Mouse (Mus musculus) heart, embryonic 15.5 days (tissue): ENCODE measurements around the gene Eps8l1. TPM values are rescaled to one million over a fixed set of nuclear protein-coding genes. Genes with fewer than 3 reads are reported as not detected.
A peak's percentile ranks its signal among the peaks of the same experiment; 100 is the strongest.
"Not testable (repeated sequence)": the region's sequence is repeated elsewhere in the genome, so short reads cannot be mapped to it uniquely, and the experiment has no call there.

Source experiments
- ATAC-seq: fragments of 200-750 bp; cut with Nextera tagmentation; replicated peaks from 2 replicates; pipeline ENCODE4 v1.8.0; 2017; ENCODE audit warnings: low read depth, moderate TSS enrichment; ENCODE audit not compliant: insufficient number of reproducible peaks, insufficient read depth, low FRiP score
- H3K27ac ChIP-seq: fragments of 300-500 bp; sonication (generic); 2 replicates; pipeline ENCODE4 v1.5.1; 2015; ENCODE audit warnings: mild to moderate bottlenecking, inconsistent platforms
- H3K27me3 ChIP-seq: fragments of 300-500 bp; sonication (generic); 2 replicates; pipeline ENCODE4 v1.6.1; 2015; ENCODE audit warnings: inconsistent platforms
- H3K36me3 ChIP-seq: fragments of 300-500 bp; sonication (generic); 2 replicates; pipeline ENCODE4 v1.6.1; 2015; ENCODE audit warnings: mild to moderate bottlenecking, inconsistent platforms
- H3K4me1 ChIP-seq: fragments of 300-500 bp; sonication (generic); replicated peaks from 2 replicates; pipeline ENCODE4 v1.6.1; 2015; ENCODE audit warnings: inconsistent platforms
- H3K4me2 ChIP-seq: fragments of 300-500 bp; sonication (generic); 2 replicates; pipeline ENCODE4 v1.6.1; 2015; ENCODE audit warnings: inconsistent platforms, mild to moderate bottlenecking, moderate library complexity
- H3K4me3 ChIP-seq: fragments of 300-500 bp; sonication (generic); 2 replicates; pipeline ENCODE4 v1.5.1; 2015; ENCODE audit warnings: mild to moderate bottlenecking, inconsistent platforms
- H3K9ac ChIP-seq: fragments of 300-500 bp; sonication (generic); 2 replicates; pipeline ENCODE4 v1.6.1; 2015; ENCODE audit warnings: mild to moderate bottlenecking, inconsistent platforms
- H3K9me3 ChIP-seq: fragments of 300-500 bp; sonication (generic); replicated peaks from 2 replicates; pipeline ENCODE4 v1.6.1; 2016; ENCODE audit warnings: inconsistent platforms
- WGBS: fragments of 180-500 bp; shearing (Covaris S2); methylation state at CpG from one replicate; pipeline ENCODE4 v1.1.7; 2015; ENCODE audit warnings: mixed read lengths; 5-methylcytosine and 5-hydroxymethylcytosine counted together
- microRNA-seq: library from miRNA; unstranded; fragments of <30 nt; microRNA quantifications from one replicate; pipeline ENCODE4, GENCODE M21; 2016
- polyA plus RNA-seq: library from polyadenylated mRNA; unstranded; fragments of >200 nt; fragmentation: Nextera tagmentation; extraction: Ambion mirVana; gene quantifications from 2 replicates; pipeline ENCODE4 v1.2.1, GENCODE M21; 2015

Gene Eps8l1
- polyA plus RNA-seq, 1 experiment from 2014 or later, result 4.8 TPM

DNA sequence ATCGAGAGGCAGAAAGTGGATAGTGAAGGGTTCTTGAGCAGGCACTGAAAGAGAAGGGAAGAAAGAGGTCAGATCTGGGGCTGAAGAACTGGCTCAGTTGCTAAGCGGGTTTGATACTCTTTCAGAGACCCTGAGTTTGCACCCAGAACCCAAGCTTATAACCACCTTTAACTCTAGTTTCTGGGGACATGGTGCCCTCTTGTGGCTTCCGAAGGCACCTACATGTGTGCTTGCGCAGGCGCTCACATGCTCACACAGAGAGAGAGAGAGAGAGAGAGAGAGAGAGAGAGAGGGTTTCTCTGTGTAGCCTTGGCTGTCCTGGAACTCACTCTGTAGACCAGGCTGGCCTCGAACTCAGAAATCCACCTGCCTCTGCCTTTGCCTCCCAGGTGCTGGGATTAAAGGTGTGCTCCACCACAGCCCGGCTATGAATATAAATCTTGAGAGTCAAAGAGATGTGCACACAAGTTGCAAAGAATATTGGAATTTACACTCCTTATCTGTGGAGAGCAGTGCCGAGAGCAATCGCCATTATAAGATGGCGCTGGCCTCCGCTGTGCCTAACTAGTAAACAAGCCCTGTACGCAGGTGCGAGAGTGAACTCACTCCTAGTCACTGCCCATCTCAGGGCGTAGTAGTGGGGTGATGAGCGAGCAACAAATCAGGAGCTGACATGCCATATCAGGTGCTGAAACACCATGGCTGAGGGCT lies 63.9 kb downstream of the Eps8l1 start, which contains the start of gene Tnni3:
Tnni3 (minus strand) TSS at position 18 of the 711 bp plus-strand sequence.
- peak within 1 kb of the TSS; percentile 50 for H3K4me2 ChIP-seq
- H3K9ac ChIP-seq, result peak within 1 kb of the TSS; percentile 21
- H3K27me3 ChIP-seq, H3K9me3 ChIP-seq, H3K36me3 ChIP-seq, ATAC-seq: not testable (repeated sequence)
- peak within 1 kb of the TSS; percentile 58; the same call in 1 of the 2 replicates for H3K4me3 ChIP-seq
- WGBS, result 63% methylated on average over 15 of the region's 15 CpGs
- peak within 1 kb of the TSS; percentile 97 for H3K27ac ChIP-seq
- H3K4me1 ChIP-seq, result peaks cover 30% of the 10 kb centered on the region

DNA sequence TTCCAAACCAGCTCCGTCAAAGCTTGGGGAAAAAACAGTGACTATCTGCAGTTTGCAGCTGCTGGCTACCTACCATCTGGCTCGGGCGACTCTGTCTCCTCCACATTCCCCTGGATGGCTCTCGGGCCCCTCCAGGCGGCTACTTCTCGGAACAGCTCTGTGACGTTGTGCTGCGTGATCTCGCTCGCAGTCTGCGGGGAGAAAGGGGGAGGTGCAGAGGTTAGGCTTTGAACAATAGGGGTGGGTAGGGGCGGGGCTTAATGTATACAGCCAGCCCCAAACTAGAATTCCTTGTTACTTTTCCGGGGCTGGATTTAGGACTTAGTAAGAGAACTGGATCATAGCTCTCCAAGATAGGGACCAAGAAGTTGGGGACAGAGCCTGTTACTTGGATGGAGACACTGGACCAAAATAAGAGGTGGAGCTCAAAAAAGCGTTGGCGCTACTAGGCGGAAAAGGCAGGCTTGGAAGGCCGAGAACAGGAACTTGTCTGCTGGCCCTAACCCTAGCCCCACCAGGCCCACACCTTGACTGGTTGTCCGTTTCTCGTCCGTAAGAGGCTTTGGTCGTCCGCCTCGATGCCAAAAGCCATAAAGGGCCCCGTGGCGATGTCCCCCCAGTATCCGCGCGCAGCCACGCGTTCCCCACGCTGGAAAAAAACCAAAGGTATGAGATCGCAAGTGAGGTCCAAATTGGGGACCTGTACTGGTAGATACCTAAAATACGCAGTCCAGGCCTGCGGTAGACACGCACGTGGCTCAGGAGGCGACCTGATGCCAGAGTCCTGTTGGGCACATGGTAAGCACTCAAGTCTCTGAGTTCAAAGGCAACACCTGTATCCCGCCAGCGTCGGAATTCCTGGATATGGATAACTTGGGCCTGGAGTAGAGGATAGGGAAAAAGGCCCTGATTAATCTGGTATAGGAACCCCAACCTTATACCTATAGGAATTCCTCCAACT lies 66.1 kb downstream of the Eps8l1 start:
- Histone ChIP-seq H3K4me2 (peak overlapping the region; percentile 70), H3K27ac (peak overlapping the region; percentile 38)

DNA sequence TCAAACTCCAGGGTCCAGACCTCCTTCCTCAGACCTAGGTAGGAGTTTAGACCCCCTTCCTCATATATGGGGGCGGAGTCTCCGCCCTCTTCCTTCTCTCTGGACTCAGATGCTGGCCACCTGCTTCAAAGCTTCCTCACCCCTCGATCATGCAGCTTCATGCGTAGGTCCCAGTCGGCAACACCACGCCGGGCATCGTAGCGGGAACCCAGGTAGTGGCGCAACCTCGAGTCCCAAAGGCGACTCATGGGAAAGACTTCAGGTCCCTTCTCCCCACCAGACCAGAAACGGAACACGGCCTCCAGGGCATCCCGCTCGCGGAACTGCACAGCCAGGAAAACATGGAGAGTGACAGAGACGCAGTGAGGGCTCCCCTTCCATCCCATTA lies 66.8 kb downstream of the Eps8l1 start:
- 46% methylated on average over 18 of the region's 18 CpGs for WGBS
- H3K4me3 ChIP-seq, result peak overlapping the region; percentile 45; the same call in 1 of the 2 replicates
- peak overlapping the region; percentile 70 for H3K4me2 ChIP-seq
- peaks cover 2% of the 10 kb centered on the region; the same call in 1 of the 2 replicates for H3K27me3 ChIP-seq
- H3K27ac ChIP-seq, result no peak overlapping the region
- H3K36me3 ChIP-seq, result no peaks in the 10 kb centered on the region
- peaks cover 34% of the 10 kb centered on the region for H3K4me1 ChIP-seq
- ATAC-seq, result no peak
- no peak overlapping the region for H3K9ac ChIP-seq
- H3K9me3 ChIP-seq, result no peaks in the 10 kb centered on the region

More for the DNA sequence above, 66.1 kb downstream of the Eps8l1 start:
- peak overlapping the region; percentile 47; the same call in 1 of the 2 replicates for H3K9ac ChIP-seq
- H3K4me3 ChIP-seq, result peak overlapping the region; percentile 45
- H3K4me1 ChIP-seq, result peaks cover 29% of the 10 kb centered on the region
- no peaks in the 10 kb centered on the region for H3K27me3 ChIP-seq
- no peaks in the 10 kb centered on the region for H3K9me3 ChIP-seq
- no peaks in the 10 kb centered on the region for H3K36me3 ChIP-seq
- ATAC-seq, result peak; percentile 75
- 20% methylated on average over 40 of the region's 40 CpGs for WGBS

Small RNA genes lying within 50 kb of the gene (microRNA-seq; reads per million reads assigned to microRNA genes)
- gene Gm24605, result not detected

Other genes with a start within 250 kb of the Eps8l1 start
- gene Lilra5, start 222.9 kb upstream of the Eps8l1 start, polyA plus RNA-seq, result 0.13 and 0.25 TPM in 2 replicates
- 0.08 and 0.13 TPM in 2 replicates for gene Ncr1, start 123.0 kb upstream of the Eps8l1 start, polyA plus RNA-seq
- gene Gp6, start 62.9 kb upstream of the Eps8l1 start, polyA plus RNA-seq, result 0.18 and 0.48 TPM in 2 replicates
- 26.1 and 27.9 TPM in 2 replicates for gene Rdh13, start 15.0 kb upstream of the Eps8l1 start, polyA plus RNA-seq
- gene Ppp1r12c, start 41.0 kb downstream of the Eps8l1 start, polyA plus RNA-seq, result 32.5 and 43.7 TPM in 2 replicates
- 255 and 278 TPM in 2 replicates for gene Tnnt1, start 55.7 kb downstream of the Eps8l1 start, polyA plus RNA-seq
- 2,753 and 3,427 TPM in 2 replicates for gene Tnni3, start 63.6 kb downstream of the Eps8l1 start, polyA plus RNA-seq
- 0.96 and 1.2 TPM in 2 replicates for gene Dnaaf3, start 71.8 kb downstream of the Eps8l1 start, polyA plus RNA-seq
- 1.3 and 2.0 TPM in 2 replicates for gene Syt5, start 86.9 kb downstream of the Eps8l1 start, polyA plus RNA-seq
- not detected in 2 replicates for gene Ptprh, start 143.4 kb downstream of the Eps8l1 start, polyA plus RNA-seq
- gene Tmem86b, start 170.7 kb downstream of the Eps8l1 start, polyA plus RNA-seq, result 1.5 and 1.6 TPM in 2 replicates
- gene Ppp6r1, start 198.3 kb downstream of the Eps8l1 start, polyA plus RNA-seq, result 6.2 and 8.2 TPM in 2 replicates
- 71.7 and 81.2 TPM in 2 replicates for gene Hspbp1, start 224.4 kb downstream of the Eps8l1 start, polyA plus RNA-seq
- 0.79 TPM in 2 replicates for gene Brsk1, start 229.9 kb downstream of the Eps8l1 start, polyA plus RNA-seq